Mouse (Mus musculus): Measurements from ENCODE around the gene Rdh8. TPM values are rescaled to one million over a fixed set of nuclear protein-coding genes. Genes with fewer than 3 reads are reported as not detected.

Gene Rdh8
- not detected in 2 replicates for polyA plus RNA-seq (2016; fragmentation: Nextera tagmentation; extraction: Ambion mirVana)

DNA sequence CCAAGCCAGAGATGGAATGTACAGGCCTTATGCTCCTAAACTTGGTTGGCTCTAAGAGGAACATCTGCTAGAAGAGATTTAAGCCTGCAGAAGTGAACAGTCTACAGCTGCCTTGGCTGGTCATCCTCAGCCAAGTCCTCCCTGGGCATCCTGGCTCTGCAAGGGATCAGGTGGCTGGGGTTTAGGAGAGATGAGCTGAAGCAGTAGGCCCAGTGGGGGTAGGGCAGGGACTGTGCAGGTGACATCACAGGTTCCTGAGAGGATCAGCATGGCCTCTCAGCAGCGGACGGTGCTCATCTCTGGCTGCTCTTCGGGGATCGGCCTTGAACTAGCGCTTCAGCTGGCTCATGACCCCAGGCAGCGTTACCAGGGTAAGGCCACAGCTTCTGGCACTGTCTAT, at the start of gene Rdh8:
Gene Rdh8 (plus strand): TSS at position 268 of the 400 bp plus-strand sequence.
- H3K27me3 ChIP-seq, result 0 out of 2 replicates have a peak, but pooled peaks cover 4% of the 10 kb centered on the region
- no peak within 1 kb of the TSS for H3K27ac ChIP-seq
- H3K4me2 ChIP-seq (replicated peaks), result no peak within 1 kb of the TSS
- WGBS, result 80% methylated on average over 6 of the region's 6 CpGs
- H3K36me3 ChIP-seq, result no peaks in the 10 kb centered on the region
- peaks cover 8% of the 10 kb centered on the region; the same call in 1 of the 2 replicates for H3K4me1 ChIP-seq
- H3K9me3 ChIP-seq, result no peaks in the 10 kb centered on the region
- ATAC-seq (ENCODE audit: insufficient number of reproducible peaks, insufficient read depth, low FRiP score, low TSS enrichment), result no peak
- H3K9ac ChIP-seq, result no peak within 1 kb of the TSS
- no peak within 1 kb of the TSS for H3K4me3 ChIP-seq

- no peak overlapping the region for H3K27ac ChIP-seq
- H3K9ac ChIP-seq, result no peak overlapping the region
- no peak for ATAC-seq (ENCODE audit: insufficient number of reproducible peaks, insufficient read depth, low FRiP score, low TSS enrichment)
- 86% methylated on average over 3 of the region's 3 CpGs for WGBS
- no peaks in the 10 kb centered on the region for H3K27me3 ChIP-seq
- no peak overlapping the region for H3K4me2 ChIP-seq (replicated peaks)
- H3K4me3 ChIP-seq, result no peak overlapping the region
- H3K9me3 ChIP-seq, result no peaks in the 10 kb centered on the region
- H3K36me3 ChIP-seq, result no peaks in the 10 kb centered on the region
- H3K4me1 ChIP-seq, result peaks cover 3% of the 10 kb centered on the region; the same call in 1 of the 2 replicates
Measured at GRCm38 (mm10) chr9:20781286-20781685, 37.0 kb upstream of the Rdh8 start.

DNA sequence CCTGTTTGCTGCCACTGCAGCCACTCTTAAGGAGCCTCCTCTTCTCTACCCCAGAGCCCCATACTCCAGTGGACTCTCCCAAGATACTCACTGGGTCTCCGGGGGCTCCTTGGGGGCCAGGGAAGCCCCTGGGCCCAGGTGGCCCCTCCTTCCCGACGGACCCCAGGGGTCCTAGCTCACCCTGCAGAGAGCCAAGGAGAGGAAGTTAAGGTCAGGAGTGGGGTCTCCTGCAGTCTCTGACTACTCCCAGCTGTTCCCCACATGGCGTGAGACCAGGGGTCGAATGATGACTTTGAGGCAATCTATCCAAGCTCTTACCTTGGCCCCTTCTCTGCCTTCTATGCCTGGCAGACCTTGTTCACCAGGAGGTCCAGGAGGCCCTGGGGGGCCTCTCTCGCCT, 33.2 kb upstream of the Rdh8 start:
- Histone ChIP-seq H3K4me1 (peaks cover 8% of the 10 kb centered on the region), H3K9me3 (no peaks in the 10 kb centered on the region), H3K4me2 (replicated peaks) (no peak overlapping the region), H3K4me3 (no peak overlapping the region), H3K27ac (no peak overlapping the region), H3K27me3 (no peaks in the 10 kb centered on the region), H3K9ac (no peak overlapping the region), H3K36me3 (no peaks in the 10 kb centered on the region)
- WGBS, result 57% methylated on average over 6 of the region's 6 CpGs
- no peak for ATAC-seq (ENCODE audit: insufficient number of reproducible peaks, insufficient read depth, low FRiP score, low TSS enrichment)

DNA sequence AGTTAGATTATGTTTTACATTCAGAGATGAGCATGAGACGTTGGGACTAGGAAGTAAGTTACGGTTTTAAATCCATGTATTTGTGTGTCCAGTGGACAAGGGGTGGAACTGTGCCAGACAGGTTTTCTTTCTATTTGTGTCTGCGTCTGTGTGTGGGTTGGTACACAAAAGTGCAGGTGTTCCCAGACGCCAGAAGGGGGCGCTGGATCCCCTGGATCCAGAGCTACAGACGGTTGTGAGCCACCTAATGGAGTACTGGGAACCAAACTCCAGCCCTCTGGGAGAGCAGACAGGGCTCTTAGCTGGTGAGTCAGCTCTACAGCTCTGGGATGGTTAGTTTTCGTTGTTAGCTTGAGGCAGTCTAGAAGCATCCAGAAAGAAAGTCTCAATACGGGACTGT, 30.3 kb upstream of the Rdh8 start:
- WGBS, result 75% methylated on average over 8 of the region's 8 CpGs
- no peak overlapping the region for H3K4me2 ChIP-seq (replicated peaks)
- H3K4me3 ChIP-seq, result no peak overlapping the region
- no peak overlapping the region for H3K9ac ChIP-seq
- no peak overlapping the region for H3K27ac ChIP-seq
- H3K4me1 ChIP-seq, result peaks cover 13% of the 10 kb centered on the region
- no peaks in the 10 kb centered on the region for H3K9me3 ChIP-seq
- no peaks in the 10 kb centered on the region for H3K36me3 ChIP-seq
- no peaks in the 10 kb centered on the region for H3K27me3 ChIP-seq
- ATAC-seq (ENCODE audit: insufficient number of reproducible peaks, insufficient read depth, low FRiP score, low TSS enrichment), result no peak

GRCm38 (mm10) chr9:20789651-20790050, 28.7 kb upstream of the Rdh8 start:
- peaks cover 22% of the 10 kb centered on the region for H3K4me1 ChIP-seq
- H3K9me3 ChIP-seq, result no peaks in the 10 kb centered on the region
- H3K9ac ChIP-seq, result no peak overlapping the region
- WGBS, result 51% methylated on average over 3 of the region's 4 CpGs
- H3K27me3 ChIP-seq, result no peaks in the 10 kb centered on the region
- no peak for ATAC-seq (ENCODE audit: insufficient number of reproducible peaks, insufficient read depth, low FRiP score, low TSS enrichment)
- H3K36me3 ChIP-seq, result no peaks in the 10 kb centered on the region
- H3K27ac ChIP-seq, result peak overlapping the region; percentile 81
- no peak overlapping the region for H3K4me3 ChIP-seq
- H3K4me2 ChIP-seq (replicated peaks), result no peak overlapping the region

- H3K27me3 ChIP-seq, result no peaks in the 10 kb centered on the region
- WGBS, result 20% methylated on average over 3 of the region's 3 CpGs
- ATAC-seq (ENCODE audit: insufficient number of reproducible peaks, insufficient read depth, low FRiP score, low TSS enrichment), result no peak
- no peak overlapping the region for H3K9ac ChIP-seq
- no peaks in the 10 kb centered on the region for H3K36me3 ChIP-seq
- no peak overlapping the region for H3K4me3 ChIP-seq
- no peak overlapping the region for H3K4me2 ChIP-seq (replicated peaks)
- peak overlapping the region; percentile 81 for H3K27ac ChIP-seq
- H3K4me1 ChIP-seq, result peaks cover 19% of the 10 kb centered on the region
- no peaks in the 10 kb centered on the region for H3K9me3 ChIP-seq
Measured at GRCm38 (mm10) chr9:20790345-20790744, 28.0 kb upstream of the Rdh8 start.

DNA sequence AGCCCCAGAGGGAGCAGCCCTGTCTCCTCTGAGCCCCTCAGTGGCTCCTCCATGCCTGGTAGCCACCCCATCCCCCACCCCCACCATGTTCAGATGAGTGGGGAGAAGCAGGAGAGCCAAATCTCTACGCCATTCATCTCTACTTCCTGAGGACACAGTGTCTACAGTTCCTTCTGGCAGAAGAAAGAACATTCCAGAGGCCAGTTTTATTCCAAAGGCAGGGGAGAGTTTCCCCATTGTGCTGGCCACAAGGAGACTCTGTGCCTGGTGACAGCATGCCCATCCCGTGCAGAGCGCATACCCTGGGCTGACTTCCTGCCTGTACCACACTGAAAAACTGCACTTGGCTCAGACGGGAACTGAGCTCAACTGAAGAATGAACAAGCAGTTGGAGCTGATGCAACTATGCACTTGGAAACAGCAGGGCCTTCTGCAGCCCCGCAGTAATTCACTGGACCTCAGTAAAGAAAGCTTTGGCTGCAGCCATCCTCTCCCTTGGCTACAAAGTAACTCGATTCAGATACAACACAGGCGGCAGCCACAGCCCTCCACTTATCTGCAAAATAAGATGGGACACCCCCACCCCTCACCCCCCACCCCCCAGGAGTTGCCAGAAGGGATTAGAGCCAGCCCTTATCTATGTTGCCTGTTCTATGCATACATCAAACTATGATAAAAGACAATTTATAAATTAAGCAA, 24.0 kb upstream of the Rdh8 start:
- no peak overlapping the region for H3K4me2 ChIP-seq (replicated peaks)
- 0 out of 2 replicates have a peak overlapping the region, but pooled peaks have one; percentile 41 for H3K27ac ChIP-seq
- H3K4me1 ChIP-seq, result peaks cover 19% of the 10 kb centered on the region
- WGBS, result 35% methylated on average over 7 of the region's 7 CpGs
- H3K4me3 ChIP-seq, result no peak overlapping the region
- no peaks in the 10 kb centered on the region for H3K27me3 ChIP-seq
- H3K9ac ChIP-seq, result no peak overlapping the region
- H3K36me3 ChIP-seq, result no peaks in the 10 kb centered on the region
- no peak for ATAC-seq (ENCODE audit: insufficient number of reproducible peaks, insufficient read depth, low FRiP score, low TSS enrichment)
- no peaks in the 10 kb centered on the region for H3K9me3 ChIP-seq

GRCm38 (mm10) chr9:20804266-20805158, 13.8 kb upstream of the Rdh8 start:
- Histone ChIP-seq H3K27ac (no peak overlapping the region), H3K9ac (no peak overlapping the region), H3K9me3 (no peaks in the 10 kb centered on the region), H3K4me1 (no peaks in the 10 kb centered on the region), H3K36me3 (no peaks in the 10 kb centered on the region), H3K27me3 (no peaks in the 10 kb centered on the region), H3K4me3 (no peak overlapping the region), H3K4me2 (replicated peaks) (no peak overlapping the region)
- WGBS, result 77% methylated on average over 13 of the region's 13 CpGs
- no peak for ATAC-seq (ENCODE audit: insufficient number of reproducible peaks, insufficient read depth, low FRiP score, low TSS enrichment)

DNA sequence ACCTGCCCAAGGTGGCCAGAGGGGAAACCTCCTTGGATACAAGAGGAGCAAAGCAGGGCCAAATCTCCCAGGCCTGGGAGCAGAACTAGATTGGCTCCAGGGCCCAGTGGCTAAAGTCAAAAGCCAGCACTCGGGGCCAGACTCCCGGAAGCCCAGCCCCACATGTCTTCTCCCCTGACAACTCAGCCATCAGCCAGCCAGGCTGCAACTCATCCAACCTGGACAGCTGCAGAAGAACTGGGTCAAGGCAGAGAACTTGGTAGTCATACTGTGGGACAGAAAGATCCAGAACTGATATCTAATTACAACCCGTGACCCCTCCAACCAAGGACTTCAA, 13.2 kb upstream of the Rdh8 start:
- Histone ChIP-seq H3K9ac (no peak overlapping the region), H3K27me3 (no peaks in the 10 kb centered on the region), H3K4me2 (replicated peaks) (no peak overlapping the region), H3K4me1 (no peaks in the 10 kb centered on the region), H3K9me3 (no peaks in the 10 kb centered on the region), H3K27ac (no peak overlapping the region), H3K4me3 (no peak overlapping the region), H3K36me3 (no peaks in the 10 kb centered on the region)
- 55% methylated on average over 3 of the region's 3 CpGs for WGBS
- ATAC-seq (ENCODE audit: insufficient number of reproducible peaks, insufficient read depth, low FRiP score, low TSS enrichment), result no peak

- no peaks in the 10 kb centered on the region for H3K4me1 ChIP-seq
- H3K4me2 ChIP-seq (replicated peaks), result no peak overlapping the region
- H3K4me3 ChIP-seq, result no peak overlapping the region
- no peaks in the 10 kb centered on the region for H3K36me3 ChIP-seq
- no peak for ATAC-seq (ENCODE audit: insufficient number of reproducible peaks, insufficient read depth, low FRiP score, low TSS enrichment)
- H3K9ac ChIP-seq, result no peak overlapping the region
- no peak overlapping the region for H3K27ac ChIP-seq
- WGBS, result 33% methylated on average over 5 of the region's 5 CpGs
- no peaks in the 10 kb centered on the region for H3K9me3 ChIP-seq
- H3K27me3 ChIP-seq, result no peaks in the 10 kb centered on the region
Measured at GRCm38 (mm10) chr9:20805706-20806105, 12.6 kb upstream of the Rdh8 start.

- Histone ChIP-seq H3K9ac (no peak overlapping the region), H3K9me3 (no peaks in the 10 kb centered on the region), H3K4me3 (no peak overlapping the region), H3K4me2 (replicated peaks) (no peak overlapping the region), H3K36me3 (no peaks in the 10 kb centered on the region), H3K4me1 (peaks cover 8% of the 10 kb centered on the region; the same call in 1 of the 2 replicates), H3K27me3 (peaks cover 12% of the 10 kb centered on the region), H3K27ac (no peak overlapping the region)
- no peak for ATAC-seq (ENCODE audit: insufficient number of reproducible peaks, insufficient read depth, low FRiP score, low TSS enrichment)
- 39% methylated on average over 4 of the region's 4 CpGs for WGBS
Measured at GRCm38 (mm10) chr9:20810271-20810670, 8.0 kb upstream of the Rdh8 start.

DNA sequence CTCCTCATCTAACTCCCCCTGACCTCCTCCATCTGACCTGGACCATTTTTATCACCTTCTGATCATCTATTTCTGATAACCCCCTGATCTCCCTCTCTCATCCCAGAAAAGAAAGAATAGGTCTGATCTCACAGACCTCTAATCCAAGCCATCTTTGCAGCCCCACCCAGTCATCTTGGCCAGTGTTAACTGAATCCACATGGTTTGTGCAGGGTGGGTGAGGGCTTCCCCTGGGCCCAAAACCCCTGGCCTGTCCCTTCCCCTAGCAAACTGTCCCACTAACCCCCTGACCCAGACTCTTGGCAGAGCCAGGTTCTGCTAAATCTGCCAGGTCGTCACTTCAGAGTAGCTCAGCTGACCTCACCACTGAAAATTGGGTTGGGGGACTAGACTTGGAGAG, 7.5 kb upstream of the Rdh8 start:
- WGBS, result 60% methylated on average over 1 of the region's 1 CpGs
- Histone ChIP-seq H3K4me2 (replicated peaks) (no peak overlapping the region), H3K9ac (no peak overlapping the region), H3K4me3 (no peak overlapping the region), H3K27me3 (peaks cover 12% of the 10 kb centered on the region), H3K36me3 (no peaks in the 10 kb centered on the region), H3K9me3 (no peaks in the 10 kb centered on the region), H3K27ac (no peak overlapping the region), H3K4me1 (peaks cover 8% of the 10 kb centered on the region; the same call in 1 of the 2 replicates)
- no peak for ATAC-seq (ENCODE audit: insufficient number of reproducible peaks, insufficient read depth, low FRiP score, low TSS enrichment)
